8 mouse cellular contexts compared by ENCODE assay signal in genomic region chr13:17944078-17944917, GRCm38 (mm10). TPM values are rescaled to one million over a fixed set of nuclear protein-coding genes. Genes with fewer than 3 reads are reported as not detected.
A peak's percentile ranks its signal among the peaks of the same experiment; 100 is the strongest.
DNase-seq lines count a peak whose midpoint lies in the region; ATAC-seq and TF ChIP-seq lines count a peak whose summit lies in the region.

Gene Rala, minus strand, starts transcription at chr13:17944239.

- no peak for TF ChIP-seq CTCF in heart, adult 2 months (IDR thresholded peaks at IDR 0.05)
- TF ChIP-seq CTCF in midbrain, postnatal 0 days (IDR thresholded peaks at IDR 0.05): no peak

- no peaks in the 10 kb centered on the region for H3K36me3 ChIP-seq in embryonic facial prominence, embryonic 13.5 days
- peaks cover 7% of the 10 kb centered on the region; the same call in 1 of the 2 replicates for H3K36me3 ChIP-seq in heart, adult 2 months (ENCODE audit: control insufficient read depth, insufficient read depth, low read length)
- H3K36me3 ChIP-seq in limb, embryonic 14.5 days (ENCODE audit: control insufficient read depth, insufficient read depth, low read length): no peaks in the 10 kb centered on the region
- no peaks in the 10 kb centered on the region for H3K36me3 ChIP-seq in midbrain, postnatal 0 days (ENCODE audit: insufficient read depth, low read length)

- H3K79me2 ChIP-seq in heart, adult 2 months (replicated peaks; ENCODE audit: control insufficient read depth, insufficient read depth, low read length): no peaks in the 10 kb centered on the region; the same call in 1 of the 2 replicates

- no peaks in the 10 kb centered on the region for H3K27me3 ChIP-seq in embryonic facial prominence, embryonic 13.5 days
- no peaks in the 10 kb centered on the region for H3K27me3 ChIP-seq in heart, adult 2 months (ENCODE audit: control insufficient read depth, insufficient read depth, low read length)
- H3K27me3 ChIP-seq in limb, embryonic 14.5 days (ENCODE audit: control insufficient read depth, insufficient read depth, low read length): no peaks in the 10 kb centered on the region
- H3K27me3 ChIP-seq in midbrain, postnatal 0 days (ENCODE audit: insufficient read depth, low read length): no peaks in the 10 kb centered on the region

- TF ChIP-seq EP300 in heart, adult 2 months (IDR thresholded peaks at IDR 0.05; ENCODE audit: insufficient read depth, low read depth, low read length): no peak

- no peaks in the 10 kb centered on the region for H3K9me3 ChIP-seq in embryonic facial prominence, embryonic 13.5 days
- H3K9me3 ChIP-seq in limb, embryonic 14.5 days (ENCODE audit: control insufficient read depth, low read length): no peaks in the 10 kb centered on the region
- no peaks in the 10 kb centered on the region for H3K9me3 ChIP-seq in midbrain, postnatal 0 days (ENCODE audit: low read length)

- H3K27ac ChIP-seq in embryonic facial prominence, embryonic 13.5 days: peak within 1 kb of the TSS; percentile 89
- H3K27ac ChIP-seq in heart, adult 2 months: peak within 1 kb of the TSS; percentile 86
- peak within 1 kb of the TSS; percentile 95 for H3K27ac ChIP-seq in limb, embryonic 14.5 days (replicated peaks; ENCODE audit: low read depth, low read length)
- H3K27ac ChIP-seq in midbrain, postnatal 0 days (ENCODE audit: low read depth, low read length): peak within 1 kb of the TSS; percentile 98

- 7% methylated on average over 69 of the region's 69 CpGs for WGBS in embryonic facial prominence, embryonic 13.5 days
- 4% methylated on average over 69 of the region's 69 CpGs for WGBS in heart, adult 2 months
- WGBS in limb, embryonic 14.5 days: 17% methylated on average over 27 of the region's 69 CpGs
- 11% methylated on average over 54 of the region's 69 CpGs for WGBS in midbrain, postnatal 0 days

- peak; percentile 75 for TF ChIP-seq POLR2A in heart, adult 2 months (IDR thresholded peaks at IDR 0.05; ENCODE audit: insufficient read depth, low read depth, low read length)
- TF ChIP-seq POLR2A in limb, embryonic 14.5 days (IDR thresholded peaks at IDR 0.05; ENCODE audit: borderline replicate concordance, extremely low read depth, insufficient read depth, insufficient read length): 0 out of 2 replicates have a peak, but pooled peaks have one; percentile 18

- intact Hi-C loops in heart, adult 2 months (cut with DNase I): loop anchor here (1.0 to 2.0 kb wide), 3 partner anchors 49 to 249 kb away; partner anchors contain the start of genes Cdk13, Mplkip, Sugct and Yae1d1

- peak; percentile 90 for DNase-seq in 3134 (ENCODE audit: extremely low read depth, insufficient read length, low spot score)
- DNase-seq in adrenal gland, postnatal 36 days: peak; percentile 98 to 99
- peak; percentile 97 to 98 for DNase-seq in heart, adult 2 months
- peak; percentile 94 for DNase-seq in kidney, adult 9 months
- peak; percentile 92 for DNase-seq in limb, embryonic 14.5 days (ENCODE audit: low spot score)
- DNase-seq in midbrain, postnatal 0 days (ENCODE audit: low spot score): peak; percentile 93
- DNase-seq in spleen, postnatal 14 days (ENCODE audit: low spot score in 2 of 2): peak; percentile 81 to 86

- peak within 1 kb of the TSS; percentile 67 for H3K4me2 ChIP-seq in embryonic facial prominence, embryonic 13.5 days
- H3K4me2 ChIP-seq in limb, embryonic 14.5 days (replicated peaks; ENCODE audit: low read depth, low read length, severe bottlenecking): peak within 1 kb of the TSS; percentile 67
- H3K4me2 ChIP-seq in midbrain, postnatal 0 days (ENCODE audit: low read depth, low read length, poor library complexity, severe bottlenecking): peak within 1 kb of the TSS; percentile 66

- peak within 1 kb of the TSS; percentile 94 for H3K9ac ChIP-seq in embryonic facial prominence, embryonic 13.5 days
- peak within 1 kb of the TSS; percentile 86 for H3K9ac ChIP-seq in heart, adult 2 months (ENCODE audit: low read depth, low read length)
- peak within 1 kb of the TSS; percentile 92 for H3K9ac ChIP-seq in limb, embryonic 14.5 days (ENCODE audit: low read depth, low read length, severe bottlenecking)
- peak within 1 kb of the TSS; percentile 97 for H3K9ac ChIP-seq in midbrain, postnatal 0 days (replicated peaks; ENCODE audit: low read length, poor library complexity, severe bottlenecking)

- H3K4me1 ChIP-seq in embryonic facial prominence, embryonic 13.5 days: peaks cover 12% of the 10 kb centered on the region
- H3K4me1 ChIP-seq in heart, adult 2 months (ENCODE audit: control insufficient read depth, insufficient read depth, low read length): peaks cover 2% of the 10 kb centered on the region; the same call in 1 of the 2 replicates
- peaks cover 5% of the 10 kb centered on the region; the same call in 1 of the 2 replicates for H3K4me1 ChIP-seq in limb, embryonic 14.5 days (ENCODE audit: control insufficient read depth, insufficient read depth, low read length)
- no peaks in the 10 kb centered on the region for H3K4me1 ChIP-seq in midbrain, postnatal 0 days (ENCODE audit: insufficient read depth, low read length)

- H3K4me3 ChIP-seq in embryonic facial prominence, embryonic 13.5 days: peak within 1 kb of the TSS; percentile 95
- H3K4me3 ChIP-seq in heart, adult 2 months: peak within 1 kb of the TSS; percentile 91
- peak within 1 kb of the TSS; percentile 83 for H3K4me3 ChIP-seq in limb, embryonic 14.5 days (replicated peaks; ENCODE audit: low read length)
- H3K4me3 ChIP-seq in midbrain, postnatal 0 days (ENCODE audit: low read depth, low read length): peak within 1 kb of the TSS; percentile 94

- ATAC-seq in embryonic facial prominence, embryonic 13.5 days (ENCODE audit: insufficient number of reproducible peaks, insufficient read depth, low FRiP score, low TSS enrichment, low read depth): peak; percentile 99
- ATAC-seq in limb, embryonic 14.5 days (ENCODE audit: low FRiP score, low read depth): peak; percentile 100
- ATAC-seq in midbrain, postnatal 0 days (ENCODE audit: low FRiP score): peak; percentile 100

RNA-seq across cellular contexts. Expression of gene Rala, which starts in this region (rescaled TPM):
- total RNA-seq in adrenal gland, postnatal 36 days (2021): 10 to 100 TPM; 62.1 to 62.7 TPM
- polyA plus RNA-seq in embryonic facial prominence, embryonic 13.5 days (2015; fragmentation: Nextera tagmentation; extraction: Ambion mirVana): 113 TPM in 2 replicates
- 10 to 100 TPM; 33.0 to 42.6 TPM for total RNA-seq in heart, adult 2 months (2021)
- polyA plus RNA-seq in heart, adult 2 months (2012; rRNA removed): 21.4 and 36.1 TPM in 2 replicates
- 30.1 and 48.5 TPM in 2 replicates for polyA plus RNA-seq in limb, embryonic 14.5 days (2012; rRNA removed)
- 97.8 and 101 TPM in 2 replicates for polyA plus RNA-seq in limb, embryonic 14.5 days (2014; fragmentation: Nextera tagmentation; extraction: Ambion mirVana)
- total RNA-seq in midbrain, postnatal 0 days (2014; rRNA removed): 94.8 and 94.9 TPM in 2 replicates
- polyA plus RNA-seq in midbrain, postnatal 0 days (2015; fragmentation: Nextera tagmentation; extraction: Ambion mirVana): 233 and 257 TPM in 2 replicates

Comparison
In these comparisons a context has a peak if more than half of its experiments do, and no peak if none do; other contexts are left out.
1. Peak in every context shown above with its lines: DNase-seq, ATAC-seq, H3K4me3 ChIP-seq and H3K27ac ChIP-seq.